Mouse (Mus musculus): Measurements from ENCODE around the gene Thsd7b. TPM values are rescaled to one million over a fixed set of nuclear protein-coding genes. Genes with fewer than 3 reads are reported as not detected.
"Not testable (repeated sequence)": the region's sequence is repeated elsewhere in the genome, so short reads cannot be mapped to it uniquely, and the experiment has no call there.

The Thsd7b gene
- polyA plus RNA-seq, 1 experiment from 2014 or later = 1.9 TPM

DNA sequence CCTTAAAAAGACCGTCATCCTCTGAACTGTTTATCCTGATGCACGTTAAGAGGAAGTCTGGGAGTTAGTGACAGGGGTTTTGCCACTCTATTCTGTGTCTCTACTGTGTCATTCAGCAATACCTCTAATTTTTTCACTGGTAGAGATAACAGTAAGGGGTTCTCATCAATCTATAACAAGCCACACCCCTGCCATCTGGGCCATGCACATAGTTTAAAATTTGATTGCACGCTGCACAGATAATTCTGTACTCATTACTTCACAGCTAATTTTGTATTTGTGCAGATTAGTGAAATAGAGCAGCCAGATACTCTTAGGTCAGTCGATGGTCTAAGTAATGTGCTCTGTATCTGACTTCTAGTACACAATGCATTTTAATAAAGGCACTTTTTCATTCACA is 673.9 kb downstream of the Thsd7b start:
- Histone ChIP-seq H3K27me3 (ENCODE audit: low read depth, poor library complexity, severe bottlenecking) (no peaks in the 10 kb centered on the region), H3K27ac (replicated peaks) (no peak overlapping the region), H3K4me3 (no peak overlapping the region), H3K4me1 (no peaks in the 10 kb centered on the region), H3K36me3 (no peaks in the 10 kb centered on the region), H3K9me3 (replicated peaks) (no peaks in the 10 kb centered on the region)
- DNase-seq (ENCODE audit: low spot score) = no peak
- WGBS = 77% methylated on average over 4 of the region's 4 CpGs

DNA sequence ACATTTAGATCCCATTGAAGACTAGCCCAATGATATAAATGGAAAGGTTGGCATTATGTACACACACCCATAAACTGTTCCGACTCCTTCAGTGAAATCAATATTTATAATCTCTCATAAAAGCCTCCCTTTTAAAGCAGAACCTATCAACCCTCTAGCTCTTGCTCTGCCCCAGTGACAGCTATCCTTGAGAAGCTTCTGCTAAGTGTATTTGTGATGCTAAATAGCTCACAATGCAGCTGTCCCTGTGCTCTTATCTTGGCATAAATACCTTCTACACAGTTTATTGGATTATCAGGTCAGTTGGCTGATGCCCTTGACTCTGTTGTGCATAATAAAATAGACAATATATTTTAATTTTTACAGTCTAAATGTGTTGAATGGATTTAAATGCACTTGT is 682.4 kb downstream of the Thsd7b start:
- Histone ChIP-seq H3K36me3 (no peaks in the 10 kb centered on the region), H3K27me3 (ENCODE audit: low read depth, poor library complexity, severe bottlenecking) (no peaks in the 10 kb centered on the region), H3K27ac (replicated peaks) (no peak overlapping the region), H3K4me3 (no peak overlapping the region), H3K9me3 (replicated peaks) (no peaks in the 10 kb centered on the region), H3K4me1 (peaks cover 33% of the 10 kb centered on the region)
- DNase-seq (ENCODE audit: low spot score) = no peak
- 59% methylated on average over 1 of the region's 1 CpGs for whole genome bisulfite sequencing

DNA sequence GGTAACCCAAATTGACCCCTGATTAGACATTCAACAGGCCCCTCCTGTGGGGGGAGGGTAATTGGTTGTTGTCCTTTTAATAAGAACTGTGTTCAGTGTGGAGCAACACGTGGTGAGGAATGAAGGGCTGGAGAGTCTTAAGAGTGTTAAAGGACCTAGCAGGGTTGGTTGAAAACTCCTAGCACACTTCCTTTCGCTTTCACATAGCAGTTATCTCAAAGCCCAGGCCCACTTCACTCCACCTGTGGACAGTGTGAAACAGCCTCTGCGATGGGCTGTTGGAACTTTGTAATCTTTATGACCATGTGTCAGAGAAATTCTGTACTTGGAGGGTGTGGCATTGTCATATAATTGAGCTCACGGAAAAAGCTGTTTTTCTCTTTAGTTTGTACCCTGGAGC is 683.5 kb downstream of the Thsd7b start:
- H3K9me3 ChIP-seq (replicated peaks) = no peaks in the 10 kb centered on the region
- 70% methylated on average over 4 of the region's 4 CpGs for WGBS
- no peak overlapping the region for H3K27ac ChIP-seq (replicated peaks)
- no peaks in the 10 kb centered on the region for H3K36me3 ChIP-seq
- DNase-seq (ENCODE audit: low spot score) = no peak
- H3K27me3 ChIP-seq (ENCODE audit: low read depth, poor library complexity, severe bottlenecking) = no peaks in the 10 kb centered on the region
- no peak overlapping the region for H3K4me3 ChIP-seq
- peaks cover 33% of the 10 kb centered on the region for H3K4me1 ChIP-seq

DNA sequence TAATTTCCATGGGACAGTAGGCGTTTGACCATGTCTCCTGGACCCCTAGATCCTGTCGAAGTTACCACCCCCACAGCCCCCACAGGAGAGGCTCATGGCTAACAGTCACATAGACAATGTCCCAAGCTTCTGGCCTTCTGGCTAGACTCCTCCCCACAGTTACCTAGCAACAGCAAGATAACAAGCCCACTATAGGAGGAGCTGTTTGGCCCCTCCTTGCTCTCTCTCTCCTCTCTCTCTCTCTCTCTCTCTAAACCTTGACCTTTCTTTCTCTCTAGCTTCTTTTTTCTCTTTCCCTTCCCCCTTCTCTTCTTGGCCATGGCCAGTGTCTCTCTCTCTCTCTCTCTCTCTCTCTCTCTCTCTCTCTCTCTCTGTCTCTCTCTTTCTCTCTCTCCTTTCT is 686.2 kb downstream of the Thsd7b start:
- H3K9me3 ChIP-seq (replicated peaks); H3K27me3 ChIP-seq (ENCODE audit: low read depth, poor library complexity, severe bottlenecking); DNase-seq (ENCODE audit: low spot score); H3K36me3 ChIP-seq; H3K4me3 ChIP-seq: not testable (repeated sequence)
- Histone ChIP-seq H3K27ac (replicated peaks) (peak overlapping the region; percentile 49; the same call in 1 of the 2 replicates), H3K4me1 (peaks cover 33% of the 10 kb centered on the region)
- 53% methylated on average over 2 of the region's 2 CpGs for WGBS

DNA sequence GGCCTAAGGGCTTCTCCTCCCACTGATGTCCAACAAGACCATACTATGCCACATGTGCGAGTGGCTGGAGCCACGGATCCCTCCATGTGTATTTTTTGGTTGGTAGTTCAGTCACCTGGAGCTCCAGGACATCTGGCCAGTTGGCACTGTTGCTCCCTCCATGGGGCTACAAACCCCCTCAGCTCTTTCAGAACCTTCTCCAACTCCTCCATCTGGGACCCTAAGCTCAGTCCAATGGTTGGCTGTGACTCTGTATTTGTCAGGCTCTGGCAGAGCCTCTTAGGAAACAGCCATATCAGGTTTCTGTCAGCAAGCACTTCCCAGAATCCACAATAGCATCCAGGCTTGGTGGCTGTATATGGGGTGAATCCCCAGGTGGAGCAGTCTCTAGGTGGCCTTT is 690.1 kb downstream of the Thsd7b start:
- Histone ChIP-seq H3K27me3 (ENCODE audit: low read depth, poor library complexity, severe bottlenecking) (no peaks in the 10 kb centered on the region), H3K4me1 (peaks cover 9% of the 10 kb centered on the region), H3K4me3 (no peak overlapping the region), H3K27ac (replicated peaks) (no peak overlapping the region), H3K36me3 (no peaks in the 10 kb centered on the region), H3K9me3 (replicated peaks) (no peaks in the 10 kb centered on the region)
- no peak for DNase-seq (ENCODE audit: low spot score)
- WGBS = 90% methylated on average over 2 of the region's 2 CpGs

DNA sequence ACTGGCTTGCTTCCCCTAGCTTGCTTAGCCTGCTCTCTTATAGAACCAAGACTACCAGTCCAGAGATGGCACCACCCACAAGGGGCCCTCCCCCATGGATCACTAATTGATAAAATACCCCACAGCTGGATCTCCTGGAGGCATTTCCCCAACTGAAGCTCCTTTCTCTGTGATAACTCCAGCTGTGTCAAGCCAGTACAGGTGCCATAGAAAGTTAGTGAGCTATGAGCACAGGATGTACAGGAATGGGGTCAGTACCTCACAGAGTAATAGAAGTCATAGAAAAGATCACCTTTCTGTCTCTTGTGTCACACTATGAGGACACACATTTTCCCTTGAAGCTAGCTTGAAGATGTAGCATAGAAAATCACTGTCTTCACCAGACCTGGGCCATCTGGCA is 716.1 kb downstream of the Thsd7b start:
- H3K36me3 ChIP-seq; H3K27me3 ChIP-seq (ENCODE audit: low read depth, poor library complexity, severe bottlenecking); H3K4me3 ChIP-seq; H3K9me3 ChIP-seq (replicated peaks); DNase-seq (ENCODE audit: low spot score); H3K27ac ChIP-seq (replicated peaks); H3K4me1 ChIP-seq: not testable (repeated sequence)

DNA sequence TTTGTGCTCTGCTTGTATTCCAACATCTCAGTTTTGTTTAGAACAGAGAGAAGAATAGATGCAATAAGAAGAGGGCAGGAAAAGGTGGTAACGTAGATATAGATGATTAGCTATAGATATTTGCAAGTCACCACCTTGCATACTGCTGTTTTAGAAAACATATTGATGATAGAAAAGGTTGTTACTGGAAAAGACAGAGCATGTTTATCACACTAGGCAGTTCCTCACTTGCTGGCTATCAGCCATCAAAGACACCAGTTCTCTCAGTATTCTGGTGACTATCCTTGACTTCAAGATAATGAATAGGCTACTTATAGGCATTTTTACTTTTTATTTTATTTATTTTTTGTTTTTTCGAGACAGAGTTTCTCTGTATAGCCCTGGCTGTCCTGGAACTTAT is 717.7 kb downstream of the Thsd7b start:
- Histone ChIP-seq H3K9me3 (replicated peaks) (no peaks in the 10 kb centered on the region), H3K27ac (replicated peaks) (no peak overlapping the region), H3K27me3 (ENCODE audit: low read depth, poor library complexity, severe bottlenecking) (no peaks in the 10 kb centered on the region), H3K36me3 (no peaks in the 10 kb centered on the region), H3K4me1 (no peaks in the 10 kb centered on the region), H3K4me3 (no peak overlapping the region)
- 77% methylated on average over 2 of the region's 2 CpGs for WGBS
- DNase-seq (ENCODE audit: low spot score) = no peak

DNA sequence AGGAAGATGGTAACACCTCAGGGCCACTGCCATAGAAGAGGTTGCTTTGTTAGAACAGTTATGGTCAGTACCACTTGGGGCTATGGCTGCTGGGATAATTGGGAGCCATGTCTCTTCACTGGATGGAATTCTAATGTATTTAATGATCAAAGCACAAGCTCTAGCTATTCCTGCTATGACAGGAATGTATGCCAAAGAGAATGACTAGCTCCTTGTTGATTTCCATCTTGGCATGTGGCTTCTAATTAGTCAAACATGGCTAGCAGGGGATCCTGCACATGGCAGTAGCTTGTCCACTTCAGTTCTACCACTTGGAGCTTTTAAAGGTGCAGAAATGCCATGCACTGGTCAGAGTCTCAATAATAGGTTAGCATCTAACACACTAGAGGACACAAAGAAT is 781.9 kb downstream of the Thsd7b start:
- Histone ChIP-seq H3K36me3 (no peaks in the 10 kb centered on the region), H3K9me3 (replicated peaks) (no peaks in the 10 kb centered on the region), H3K4me3 (no peak overlapping the region), H3K4me1 (no peaks in the 10 kb centered on the region), H3K27ac (replicated peaks) (no peak overlapping the region), H3K27me3 (ENCODE audit: low read depth, poor library complexity, severe bottlenecking) (no peaks in the 10 kb centered on the region)
- DNase-seq (ENCODE audit: low spot score) = no peak

DNA sequence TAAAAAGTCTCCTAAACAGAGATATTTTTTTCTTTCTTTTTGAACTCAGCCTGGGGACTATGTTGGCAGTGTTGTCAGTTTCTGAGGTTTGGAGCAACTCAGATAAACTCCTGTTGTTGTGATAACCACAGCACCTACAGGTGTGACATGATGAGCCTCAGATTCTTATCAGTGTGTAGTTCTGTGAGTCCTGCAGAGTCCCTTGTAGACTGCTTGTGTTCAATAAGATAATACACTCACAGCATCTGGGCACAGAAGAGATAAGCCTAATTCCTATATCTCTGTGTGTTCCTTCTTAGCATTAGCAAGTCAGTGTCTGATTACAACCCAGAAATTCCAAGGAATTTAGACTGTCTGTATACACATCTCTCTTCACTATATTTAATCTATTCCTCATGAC is 789.0 kb downstream of the Thsd7b start:
- Histone ChIP-seq H3K36me3 (no peaks in the 10 kb centered on the region), H3K27me3 (ENCODE audit: low read depth, poor library complexity, severe bottlenecking) (no peaks in the 10 kb centered on the region), H3K4me3 (no peak overlapping the region), H3K9me3 (replicated peaks) (no peaks in the 10 kb centered on the region), H3K27ac (replicated peaks) (no peak overlapping the region), H3K4me1 (no peaks in the 10 kb centered on the region)
- no peak for DNase-seq (ENCODE audit: low spot score)

DNA sequence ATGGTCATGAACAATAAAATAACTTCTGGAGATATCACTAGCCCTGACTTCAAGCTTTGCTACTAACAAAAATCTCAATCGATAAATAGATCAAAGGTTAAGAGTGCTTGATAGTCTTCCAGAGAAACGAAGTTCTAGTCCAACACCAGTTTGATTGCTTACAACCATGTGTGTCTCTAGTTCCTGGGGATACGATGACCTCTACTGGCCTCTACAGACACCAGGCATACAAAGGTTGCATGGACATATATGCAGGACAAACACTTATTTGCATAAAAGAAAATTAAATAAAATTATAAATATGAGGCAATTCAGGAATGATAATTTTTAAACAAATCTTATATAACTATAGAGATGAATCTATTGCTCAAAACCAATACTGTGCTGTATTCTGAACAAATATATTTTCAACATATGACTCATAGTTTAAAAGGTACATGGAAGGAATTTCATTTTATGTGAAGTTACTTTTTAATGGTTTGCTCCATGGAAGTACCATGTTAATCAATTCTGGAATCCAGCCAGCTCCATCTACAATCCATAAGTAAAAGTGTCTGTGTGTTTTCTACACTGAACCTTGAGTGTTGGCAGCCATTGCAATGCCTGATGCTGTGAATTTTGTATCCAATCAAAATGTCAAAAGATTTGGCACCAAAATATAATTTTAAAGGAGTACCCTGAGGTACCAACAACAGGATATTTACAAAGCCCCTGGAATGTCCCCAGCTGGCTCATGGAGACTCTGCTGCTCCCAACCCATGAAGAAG is 793.3 kb downstream of the Thsd7b start:
- DNase-seq (ENCODE audit: low spot score) = no peak
- no peaks in the 10 kb centered on the region for H3K36me3 ChIP-seq
- H3K4me3 ChIP-seq = no peak overlapping the region
- no peaks in the 10 kb centered on the region for H3K9me3 ChIP-seq (replicated peaks)
- no peak overlapping the region for H3K27ac ChIP-seq (replicated peaks)
- no peaks in the 10 kb centered on the region for H3K4me1 ChIP-seq
- H3K27me3 ChIP-seq (ENCODE audit: low read depth, poor library complexity, severe bottlenecking) = no peaks in the 10 kb centered on the region
- 82% methylated on average over 3 of the region's 3 CpGs for WGBS

DNA sequence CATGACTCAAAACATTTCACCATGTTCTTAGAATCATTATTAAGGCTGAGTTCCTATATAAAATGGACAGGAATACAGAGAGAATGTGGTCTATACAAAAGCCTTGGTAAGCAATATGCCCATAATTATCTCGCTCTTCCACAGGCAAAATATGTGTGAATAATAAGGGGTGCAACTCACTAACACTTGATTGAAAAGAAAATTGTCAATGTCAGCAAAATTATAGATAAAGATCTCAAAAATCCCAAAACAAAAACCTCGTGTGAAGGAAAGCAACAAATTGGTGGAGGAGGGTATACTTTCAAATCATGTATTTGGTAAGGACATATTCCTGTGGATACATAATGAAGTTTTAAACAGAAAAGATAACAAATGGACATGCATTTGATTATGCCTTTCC is 810.7 kb downstream of the Thsd7b start:
- no peaks in the 10 kb centered on the region for H3K4me1 ChIP-seq
- no peak overlapping the region for H3K27ac ChIP-seq (replicated peaks)
- no peaks in the 10 kb centered on the region for H3K27me3 ChIP-seq (ENCODE audit: low read depth, poor library complexity, severe bottlenecking)
- DNase-seq (ENCODE audit: low spot score) = no peak
- H3K4me3 ChIP-seq = no peak overlapping the region
- no peaks in the 10 kb centered on the region for H3K9me3 ChIP-seq (replicated peaks)
- H3K36me3 ChIP-seq = no peaks in the 10 kb centered on the region
- WGBS = 78% methylated on average over 2 of the region's 2 CpGs

DNA sequence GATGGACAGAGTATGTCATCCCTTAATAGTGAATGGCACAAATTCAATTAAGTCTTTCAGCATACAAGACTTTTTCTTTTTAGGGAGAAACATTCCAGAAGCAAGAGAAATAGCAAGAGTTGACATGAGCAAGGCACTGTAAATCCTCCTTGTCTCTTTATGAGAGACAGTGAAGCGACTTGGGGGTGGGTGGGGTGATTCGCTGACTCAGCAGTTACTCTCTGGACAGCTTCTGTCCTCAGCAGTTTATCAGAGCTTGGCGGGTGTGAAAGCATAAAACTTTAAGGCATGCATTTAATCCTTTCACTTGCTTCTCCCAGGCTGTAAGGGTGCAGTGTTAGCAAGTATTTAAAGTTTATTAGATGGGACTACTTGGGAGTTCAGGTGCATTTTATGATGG is 812.1 kb downstream of the Thsd7b start:
- 76% methylated on average over 3 of the region's 3 CpGs for WGBS

DNA sequence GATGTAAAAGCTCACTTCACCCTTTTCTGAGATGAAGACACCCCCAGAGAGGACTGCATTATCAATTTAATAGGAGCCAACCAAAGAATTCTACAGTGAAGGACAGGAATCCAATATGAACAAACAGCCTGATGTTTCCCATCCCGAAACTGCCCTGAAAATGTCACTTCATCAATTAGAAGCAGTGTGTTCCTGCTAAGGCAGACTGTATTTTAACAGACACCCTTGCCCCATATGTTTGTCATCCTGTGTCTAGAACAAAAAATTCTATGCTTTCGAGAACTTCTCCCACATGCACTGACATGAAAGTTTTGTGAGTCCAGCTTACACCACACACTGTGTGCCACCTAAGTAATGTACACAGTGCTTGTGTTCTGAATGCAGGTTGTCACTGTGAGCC is 812.8 kb downstream of the Thsd7b start:
- Histone ChIP-seq H3K36me3 (no peaks in the 10 kb centered on the region), H3K27me3 (ENCODE audit: low read depth, poor library complexity, severe bottlenecking) (no peaks in the 10 kb centered on the region), H3K4me3 (no peak overlapping the region), H3K4me1 (no peaks in the 10 kb centered on the region), H3K27ac (replicated peaks) (no peak overlapping the region), H3K9me3 (replicated peaks) (no peaks in the 10 kb centered on the region)
- no peak for DNase-seq (ENCODE audit: low spot score)
- WGBS = 89% methylated on average over 2 of the region's 2 CpGs

More for the DNA sequence above, 812.1 kb downstream of the Thsd7b start:
- Histone ChIP-seq H3K9me3 (replicated peaks) (no peaks in the 10 kb centered on the region), H3K27ac (replicated peaks) (no peak overlapping the region), H3K4me3 (no peak overlapping the region), H3K4me1 (no peaks in the 10 kb centered on the region), H3K36me3 (no peaks in the 10 kb centered on the region), H3K27me3 (ENCODE audit: low read depth, poor library complexity, severe bottlenecking) (no peaks in the 10 kb centered on the region)
- DNase-seq (ENCODE audit: low spot score) = no peak

DNA sequence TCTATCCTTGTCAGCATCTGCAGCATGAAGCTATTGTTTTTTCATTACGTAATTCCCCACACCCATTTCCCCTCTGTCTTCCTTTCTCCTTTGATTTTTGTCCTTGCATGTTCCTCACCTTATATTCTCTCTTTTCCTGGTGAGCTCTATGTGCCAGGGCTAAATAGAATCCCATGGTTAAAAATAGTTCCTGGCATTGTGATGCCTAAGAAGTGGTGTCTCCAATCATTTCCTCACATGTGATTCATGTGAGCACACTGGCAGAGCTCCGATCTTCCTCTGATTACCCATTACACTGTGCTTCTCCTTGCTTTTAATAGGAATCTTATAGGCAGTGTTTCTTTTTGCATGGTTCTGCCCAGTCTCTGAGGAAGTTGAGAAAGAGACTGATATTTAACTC is 826.1 kb downstream of the Thsd7b start:
- Histone ChIP-seq H3K27ac (replicated peaks) (no peak overlapping the region), H3K4me3 (no peak overlapping the region), H3K36me3 (no peaks in the 10 kb centered on the region), H3K27me3 (ENCODE audit: low read depth, poor library complexity, severe bottlenecking) (no peaks in the 10 kb centered on the region), H3K4me1 (no peaks in the 10 kb centered on the region), H3K9me3 (replicated peaks) (no peaks in the 10 kb centered on the region)
- no peak for DNase-seq (ENCODE audit: low spot score)
- 92% methylated on average over 2 of the region's 2 CpGs for WGBS
